Mouse (Mus musculus): Measurements from ENCODE around the gene Bahd1.

DNA sequence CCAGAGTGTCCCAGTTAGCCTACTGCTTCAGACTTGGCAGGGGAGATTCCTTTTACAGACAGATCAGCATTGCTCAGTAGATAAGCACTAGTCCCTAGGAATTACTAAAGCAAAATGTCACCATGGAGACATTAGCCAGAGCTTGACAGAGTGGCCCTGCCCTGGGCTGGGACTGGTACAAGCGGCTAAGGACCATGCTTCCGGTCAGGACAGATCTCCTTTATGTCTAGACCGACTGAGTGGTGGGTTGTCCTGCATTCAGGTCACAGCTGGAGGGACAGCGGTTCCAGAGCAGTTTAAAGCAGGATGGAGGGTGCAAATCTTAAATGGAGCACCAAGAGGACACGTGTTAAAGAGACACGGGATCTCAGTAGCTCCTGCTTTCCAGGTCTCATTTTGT lies 25.8 kb downstream of the Bahd1 start:
- TF ChIP-seq ZC3H11A (IDR thresholded peaks at IDR 0.05; ENCODE audit: borderline replicate concordance, low read depth, low read length) (no peak), HCFC1 (IDR thresholded peaks at IDR 0.05; ENCODE audit: borderline replicate concordance, insufficient read depth, low read length) (no peak)

Data from ES-E14 (cell line).